Mouse (Mus musculus): ENCODE results near the gene Isg20. TPM values are rescaled to one million over a fixed set of nuclear protein-coding genes. Genes with fewer than 3 reads are reported as not detected.

Gene Isg20
- polyA plus RNA-seq, 1 experiment, result 194 TPM

DNA sequence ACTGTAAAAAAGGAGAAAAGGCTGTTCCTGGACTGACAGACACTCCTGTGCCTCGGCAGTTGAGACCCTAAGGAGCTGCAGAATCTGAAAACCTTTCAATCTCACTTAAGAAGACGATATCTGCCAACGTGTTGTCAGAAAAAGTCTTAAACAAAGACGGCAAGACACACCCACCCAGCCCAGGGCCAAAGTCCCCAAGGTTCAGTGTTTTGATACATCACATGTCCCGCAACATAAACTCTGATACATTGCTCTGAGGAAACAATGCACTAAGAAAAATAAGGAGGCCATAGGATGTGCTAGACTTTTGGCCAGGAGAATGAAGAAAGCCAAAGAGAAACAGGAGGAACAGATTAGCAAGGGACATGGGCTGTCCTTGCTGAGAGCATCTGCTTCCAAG lies 40.4 kb upstream of the Isg20 start:
- Histone ChIP-seq H3K27ac (ENCODE audit: control insufficient read depth, insufficient read depth, low read length) (no peak overlapping the region), H3K4me1 (replicated peaks; ENCODE audit: control insufficient read depth, insufficient read depth, low read length) (peaks cover 5% of the 10 kb centered on the region), H3K4me3 (ENCODE audit: control insufficient read depth, insufficient read depth, low read length) (no peak overlapping the region), H3K36me3 (ENCODE audit: control insufficient read depth, insufficient read depth, low read length) (no peaks in the 10 kb centered on the region), H3K27me3 (ENCODE audit: control insufficient read depth, insufficient read depth, low read length) (no peaks in the 10 kb centered on the region)
- DNase-seq, result no peak
- TF ChIP-seq CTCF (IDR thresholded peaks at IDR 0.05; ENCODE audit: borderline replicate concordance, control insufficient read depth, extremely low read depth, insufficient read depth, low read length, poor library complexity) (no peak), POLR2A (IDR thresholded peaks at IDR 0.05; ENCODE audit: control insufficient read depth, extremely low read depth, insufficient read depth, low read length, poor library complexity) (no peak)
- 83% methylated on average over 5 of the region's 5 CpGs for WGBS

DNA sequence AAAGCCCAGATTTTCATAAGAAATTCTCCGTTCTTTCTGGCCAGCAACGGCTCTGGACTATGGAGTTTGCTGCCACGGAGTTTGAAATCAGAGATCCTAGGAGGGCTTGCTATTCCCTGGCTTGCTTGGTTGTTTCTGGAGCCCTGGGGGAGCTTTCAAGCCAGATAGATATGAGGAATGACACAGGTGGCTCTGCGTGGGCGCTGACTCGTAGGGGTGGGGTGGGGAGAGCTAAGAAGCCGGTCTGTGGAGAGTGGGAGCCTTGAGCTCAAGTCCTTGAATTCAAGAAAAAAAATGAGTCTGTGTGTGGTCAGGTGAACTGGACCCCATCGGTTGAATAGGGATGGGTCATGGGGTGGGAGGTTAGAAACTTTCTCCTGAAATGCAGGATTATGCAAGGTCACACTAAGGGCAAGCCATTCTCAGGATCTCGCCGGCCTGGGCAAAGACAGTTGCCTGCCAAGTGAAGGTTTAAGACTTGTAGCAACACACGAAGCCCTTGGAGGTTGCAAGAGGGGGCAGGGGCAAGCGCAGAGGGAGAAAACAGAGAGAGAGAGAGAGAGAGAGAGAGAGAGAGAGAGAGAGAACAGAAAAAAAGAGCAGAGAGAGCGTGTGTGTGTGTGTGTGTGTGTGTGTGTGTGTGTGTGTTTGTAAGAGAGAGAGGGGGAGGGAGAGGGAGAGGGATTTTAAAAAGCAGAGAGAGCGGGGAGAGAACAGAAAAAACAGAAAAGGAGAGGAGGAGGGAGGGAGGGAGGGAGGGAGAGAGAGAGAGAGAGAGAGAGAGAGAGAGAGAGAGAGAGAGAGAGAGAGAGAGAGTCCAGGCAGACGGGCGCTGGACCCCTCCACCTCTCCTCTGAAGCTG lies 31.4 kb upstream of the Isg20 start:
- 29% methylated on average over 16 of the region's 16 CpGs for WGBS
- Histone ChIP-seq H3K27ac (ENCODE audit: control insufficient read depth, insufficient read depth, low read length) (no peak overlapping the region), H3K4me3 (ENCODE audit: control insufficient read depth, insufficient read depth, low read length) (no peak overlapping the region), H3K27me3 (ENCODE audit: control insufficient read depth, insufficient read depth, low read length) (peaks cover 12% of the 10 kb centered on the region), H3K4me1 (replicated peaks; ENCODE audit: control insufficient read depth, insufficient read depth, low read length) (peaks cover 18% of the 10 kb centered on the region), H3K36me3 (ENCODE audit: control insufficient read depth, insufficient read depth, low read length) (no peaks in the 10 kb centered on the region)
- no peak for DNase-seq
- TF ChIP-seq POLR2A (IDR thresholded peaks at IDR 0.05; ENCODE audit: control insufficient read depth, extremely low read depth, insufficient read depth, low read length, poor library complexity) (no peak), CTCF (IDR thresholded peaks at IDR 0.05; ENCODE audit: borderline replicate concordance, control insufficient read depth, extremely low read depth, insufficient read depth, low read length, poor library complexity) (no peak)

DNA sequence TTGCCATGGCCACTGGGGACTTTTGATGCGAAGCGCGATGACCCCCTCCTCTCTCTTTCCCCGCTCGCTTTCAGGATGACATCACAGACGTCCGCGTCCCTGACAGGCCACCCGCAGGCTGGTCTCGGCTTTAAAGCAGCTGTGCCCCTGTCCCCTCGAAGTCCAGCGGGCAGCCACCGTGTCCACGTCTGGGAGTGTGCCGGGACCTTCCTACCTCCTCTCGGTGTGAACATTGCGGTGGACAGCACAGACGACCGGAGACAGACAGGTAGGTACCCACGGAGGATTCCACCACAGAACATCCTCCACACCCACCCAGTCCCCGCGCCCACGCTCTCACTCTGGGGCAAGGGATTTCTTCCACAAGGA lies 30.8 kb upstream of the Isg20 start:
- H3K27me3 ChIP-seq (ENCODE audit: control insufficient read depth, insufficient read depth, low read length), result peaks cover 12% of the 10 kb centered on the region
- no peaks in the 10 kb centered on the region for H3K36me3 ChIP-seq (ENCODE audit: control insufficient read depth, insufficient read depth, low read length)
- WGBS, result 8% methylated on average over 23 of the region's 23 CpGs
- DNase-seq, result no peak
- H3K27ac ChIP-seq (ENCODE audit: control insufficient read depth, insufficient read depth, low read length), result no peak overlapping the region
- no peak for TF ChIP-seq CTCF (IDR thresholded peaks at IDR 0.05; ENCODE audit: borderline replicate concordance, control insufficient read depth, extremely low read depth, insufficient read depth, low read length, poor library complexity)
- no peak for TF ChIP-seq POLR2A (IDR thresholded peaks at IDR 0.05; ENCODE audit: control insufficient read depth, extremely low read depth, insufficient read depth, low read length, poor library complexity)
- H3K4me3 ChIP-seq (ENCODE audit: control insufficient read depth, insufficient read depth, low read length), result no peak overlapping the region
- H3K4me1 ChIP-seq (replicated peaks; ENCODE audit: control insufficient read depth, insufficient read depth, low read length), result peaks cover 18% of the 10 kb centered on the region

DNA sequence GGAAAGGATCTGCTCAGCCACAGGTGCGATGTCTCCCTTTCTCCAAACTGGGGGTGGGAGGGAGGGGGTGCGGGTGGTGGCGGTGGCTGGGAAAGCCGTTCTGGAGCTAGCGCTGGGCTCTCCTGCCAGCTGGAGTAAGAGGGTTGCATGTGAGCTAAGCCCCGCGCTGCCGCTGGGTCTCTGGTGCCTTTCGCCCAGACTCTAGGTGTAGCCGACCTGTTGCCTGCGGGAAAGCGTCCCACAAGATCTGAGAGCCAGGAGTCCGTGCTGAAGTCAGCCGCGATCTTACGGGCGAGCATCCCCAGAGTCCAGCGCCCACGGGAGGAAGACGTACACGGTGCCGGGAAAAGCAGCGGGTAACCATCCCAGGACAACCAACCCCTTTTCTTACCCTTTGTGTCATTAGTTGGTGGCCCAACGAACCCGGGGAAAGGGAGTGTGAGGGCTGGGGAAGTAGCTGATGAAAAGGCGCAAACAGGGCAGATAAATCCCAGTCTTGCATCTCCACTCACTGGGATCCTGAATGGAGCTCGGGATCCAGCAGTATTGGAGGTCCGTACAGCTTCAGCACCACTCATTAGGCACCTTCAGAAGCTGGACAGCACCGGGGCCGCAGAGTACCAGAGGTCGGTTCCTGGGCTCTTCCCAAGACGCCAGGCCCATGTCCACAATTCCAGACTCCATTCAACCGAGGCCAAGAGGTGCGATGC lies 30.1 kb upstream of the Isg20 start:
- Histone ChIP-seq H3K36me3 (ENCODE audit: control insufficient read depth, insufficient read depth, low read length) (no peaks in the 10 kb centered on the region), H3K4me1 (replicated peaks; ENCODE audit: control insufficient read depth, insufficient read depth, low read length) (peaks cover 18% of the 10 kb centered on the region), H3K4me3 (ENCODE audit: control insufficient read depth, insufficient read depth, low read length) (no peak overlapping the region), H3K27ac (ENCODE audit: control insufficient read depth, insufficient read depth, low read length) (no peak overlapping the region), H3K27me3 (ENCODE audit: control insufficient read depth, insufficient read depth, low read length) (peaks cover 12% of the 10 kb centered on the region)
- 6% methylated on average over 34 of the region's 34 CpGs for whole genome bisulfite sequencing
- TF ChIP-seq CTCF (IDR thresholded peaks at IDR 0.05; ENCODE audit: borderline replicate concordance, control insufficient read depth, extremely low read depth, insufficient read depth, low read length, poor library complexity) (no peak), POLR2A (IDR thresholded peaks at IDR 0.05; ENCODE audit: control insufficient read depth, extremely low read depth, insufficient read depth, low read length, poor library complexity) (no peak)
- DNase-seq, result no peak

- H3K4me3 ChIP-seq (ENCODE audit: control insufficient read depth, insufficient read depth, low read length), result no peak overlapping the region
- peaks cover 12% of the 10 kb centered on the region for H3K27me3 ChIP-seq (ENCODE audit: control insufficient read depth, insufficient read depth, low read length)
- no peak for TF ChIP-seq CTCF (IDR thresholded peaks at IDR 0.05; ENCODE audit: borderline replicate concordance, control insufficient read depth, extremely low read depth, insufficient read depth, low read length, poor library complexity)
- no peak for TF ChIP-seq POLR2A (IDR thresholded peaks at IDR 0.05; ENCODE audit: control insufficient read depth, extremely low read depth, insufficient read depth, low read length, poor library complexity)
- H3K27ac ChIP-seq (ENCODE audit: control insufficient read depth, insufficient read depth, low read length), result no peak overlapping the region
- DNase-seq, result no peak
- H3K36me3 ChIP-seq (ENCODE audit: control insufficient read depth, insufficient read depth, low read length), result no peaks in the 10 kb centered on the region
- H3K4me1 ChIP-seq (replicated peaks; ENCODE audit: control insufficient read depth, insufficient read depth, low read length), result peaks cover 18% of the 10 kb centered on the region
- WGBS, result 16% methylated on average over 8 of the region's 8 CpGs
Observed at GRCm38 (mm10) chr7:78883726-78884060, 29.5 kb upstream of the Isg20 start.

GRCm38 (mm10) chr7:78884139-78884538 lies 29.1 kb upstream of the Isg20 start:
- peaks cover 12% of the 10 kb centered on the region for H3K27me3 ChIP-seq (ENCODE audit: control insufficient read depth, insufficient read depth, low read length)
- H3K4me3 ChIP-seq (ENCODE audit: control insufficient read depth, insufficient read depth, low read length), result no peak overlapping the region
- H3K4me1 ChIP-seq (replicated peaks; ENCODE audit: control insufficient read depth, insufficient read depth, low read length), result peaks cover 18% of the 10 kb centered on the region
- WGBS, result 13% methylated on average over 6 of the region's 6 CpGs
- H3K27ac ChIP-seq (ENCODE audit: control insufficient read depth, insufficient read depth, low read length), result no peak overlapping the region
- no peak for DNase-seq
- TF ChIP-seq CTCF (IDR thresholded peaks at IDR 0.05; ENCODE audit: borderline replicate concordance, control insufficient read depth, extremely low read depth, insufficient read depth, low read length, poor library complexity), result no peak
- no peak for TF ChIP-seq POLR2A (IDR thresholded peaks at IDR 0.05; ENCODE audit: control insufficient read depth, extremely low read depth, insufficient read depth, low read length, poor library complexity)
- no peaks in the 10 kb centered on the region for H3K36me3 ChIP-seq (ENCODE audit: control insufficient read depth, insufficient read depth, low read length)

All from thymus, adult 2 months (tissue).